29 mouse cellular contexts compared by ENCODE assay signal in the genomic region with DNA sequence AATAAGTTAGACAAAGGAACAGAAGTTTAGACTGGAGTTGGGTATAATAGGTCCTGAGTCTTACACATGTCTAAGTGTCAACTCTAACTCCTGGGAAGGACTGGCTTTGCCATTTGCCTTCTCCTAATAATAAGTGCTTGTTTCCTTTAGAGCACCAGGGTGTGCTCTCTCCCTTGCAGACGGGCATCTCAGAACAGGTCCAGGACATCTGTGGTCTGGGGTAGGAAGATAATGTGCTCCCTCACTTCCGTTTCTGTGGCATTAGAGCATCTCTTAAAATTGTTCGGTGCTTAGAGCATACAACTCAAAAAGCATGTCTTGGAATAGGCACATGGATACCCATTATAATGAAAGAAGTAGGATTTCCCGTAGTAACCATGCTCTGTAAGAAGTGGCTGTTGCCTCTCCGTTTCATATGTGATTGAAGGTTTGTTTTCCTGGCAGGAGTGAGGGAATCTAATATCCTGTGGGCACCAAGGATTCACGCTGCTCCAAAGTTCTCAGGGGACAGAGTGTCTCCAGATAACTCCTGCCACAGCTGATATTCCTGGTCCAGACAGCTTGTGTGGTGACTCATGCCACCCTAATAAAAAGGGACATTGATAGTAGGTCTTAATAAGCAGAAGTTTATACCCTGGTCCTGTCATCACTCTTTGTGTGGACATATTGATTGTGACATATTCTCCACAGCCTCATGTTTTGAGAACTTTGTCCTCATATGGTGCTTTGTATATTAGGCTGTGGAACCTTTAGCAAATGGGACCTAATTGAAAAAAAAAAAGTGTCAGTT. TPM values are rescaled to one million over a fixed set of nuclear protein-coding genes. Genes with fewer than 3 reads are reported as not detected.
DNase-seq lines count a peak whose midpoint lies in the region; ATAC-seq and TF ChIP-seq lines count a peak whose summit lies in the region.
"Had no signal": no experiment of that assay in that cellular context is flagged by ENCODE, and none has a peak within 500 bp of the region (broad histone marks: within the 10 kb centered on the region; RNA-seq: fewer than 3 reads in every experiment).

No protein-coding gene starts in this region.

- 60% methylated on average over 6 of the region's 6 CpGs for WGBS in heart, embryonic 12.5 days
- 81% methylated on average over 6 of the region's 6 CpGs for WGBS in hindbrain, embryonic 16.5 days

- no peak overlapping the region for H3ac ChIP-seq in myocyte (ENCODE audit: control insufficient read depth, insufficient read length)

- no peak overlapping the region for H3K4me3 ChIP-seq in bone marrow macrophage, adult 2 months (ENCODE audit: insufficient read depth, low read length)
- H3K4me3 ChIP-seq in myocyte: no peak overlapping the region
- no peak overlapping the region for H3K4me3 ChIP-seq in heart, embryonic 12.5 days
- H3K4me3 ChIP-seq in hindbrain, embryonic 16.5 days (ENCODE audit: low read length): no peak overlapping the region
- H3K4me3 ChIP-seq: heart, embryonic 13.5 days; hindbrain, embryonic 13.5 days; midbrain, embryonic 13.5 days had no signal

- H3K36me3 ChIP-seq in myocyte (ENCODE audit: control insufficient read depth, insufficient read depth): no peaks in the 10 kb centered on the region
- H3K36me3 ChIP-seq in heart, embryonic 12.5 days: no peaks in the 10 kb centered on the region
- no peaks in the 10 kb centered on the region for H3K36me3 ChIP-seq in hindbrain, embryonic 16.5 days (ENCODE audit: control insufficient read depth, insufficient read depth, low read length)
- H3K36me3 ChIP-seq: heart, embryonic 13.5 days; hindbrain, embryonic 13.5 days; midbrain, embryonic 13.5 days had no signal

- no peak for TF ChIP-seq CTCF in bone marrow macrophage, adult 2 months (IDR thresholded peaks at IDR 0.05; ENCODE audit: low read depth, low read length)

- H3K4me2 ChIP-seq in myocyte (ENCODE audit: low read depth): peak overlapping the region; percentile 70
- H3K4me2 ChIP-seq in heart, embryonic 12.5 days: no peak overlapping the region
- H3K4me2 ChIP-seq in hindbrain, embryonic 16.5 days (ENCODE audit: low read length): no peak overlapping the region
- H3K4me2 ChIP-seq: heart, embryonic 13.5 days; hindbrain, embryonic 13.5 days; midbrain, embryonic 13.5 days had no signal

- ATAC-seq in heart, embryonic 12.5 days (ENCODE audit: insufficient number of reproducible peaks, low FRiP score): no peak
- ATAC-seq in hindbrain, embryonic 16.5 days: no peak
- ATAC-seq: forebrain, postnatal 0 days; midbrain, embryonic 13.5 days had no signal

- H3K9ac ChIP-seq in heart, embryonic 12.5 days: no peak overlapping the region
- no peak overlapping the region for H3K9ac ChIP-seq in hindbrain, embryonic 16.5 days (ENCODE audit: low read depth, low read length)
- H3K9ac ChIP-seq: forebrain, postnatal 0 days; heart, embryonic 13.5 days; hindbrain, embryonic 13.5 days; midbrain, embryonic 13.5 days had no signal

- no peaks in the 10 kb centered on the region for H3K79me2 ChIP-seq in myocyte (ENCODE audit: control insufficient read depth, insufficient read depth)

- 0 out of 2 replicates have a peak overlapping the region, but pooled peaks have one; percentile 13 for H3K27ac ChIP-seq in bone marrow macrophage, adult 2 months (ENCODE audit: insufficient read depth, low read depth, low read length)
- H3K27ac ChIP-seq in heart, embryonic 12.5 days (ENCODE audit: poor library complexity, severe bottlenecking): no peak overlapping the region
- no peak overlapping the region for H3K27ac ChIP-seq in hindbrain, embryonic 16.5 days (ENCODE audit: low read depth, low read length)
- H3K27ac ChIP-seq: heart, embryonic 13.5 days; hindbrain, embryonic 13.5 days; kidney, postnatal 0 days; macrophage; midbrain, embryonic 13.5 days had no signal

- peaks cover 19% of the 10 kb centered on the region for H3K4me1 ChIP-seq in bone marrow macrophage, adult 2 months (ENCODE audit: control insufficient read depth, insufficient read depth, low read length)
- no peaks in the 10 kb centered on the region for H3K4me1 ChIP-seq in heart, embryonic 12.5 days (replicated peaks)
- H3K4me1 ChIP-seq in hindbrain, embryonic 16.5 days (ENCODE audit: control insufficient read depth, insufficient read depth, low read depth, low read length): no peaks in the 10 kb centered on the region
- H3K4me1 ChIP-seq: heart, embryonic 13.5 days; hindbrain, embryonic 13.5 days; midbrain, embryonic 13.5 days had no signal

- DNase-seq in gastrocnemius, adult 18-20 months (ENCODE audit: low spot score): peak; percentile 39
- DNase-seq in gastrocnemius, adult 8-10 months (ENCODE audit: low spot score in 2 of 2): no peak
- DNase-seq in lung, postnatal 36 days: peak; percentile 27
- no peak for DNase-seq in lung, postnatal 4 days
- DNase-seq: adrenal gland, postnatal 10 days; cerebellum, adult 11-12 months; cerebellum, postnatal 14 days; embryo, embryonic 11 days; forebrain, postnatal 0 days; gastrocnemius, postnatal 36 days; layer of hippocampus, postnatal 36 days; lung, adult 18-20 months; right cerebral cortex, postnatal 4 days had no signal

- H3K27me3 ChIP-seq in myocyte (ENCODE audit: control insufficient read depth, insufficient read depth, insufficient read length): no peaks in the 10 kb centered on the region
- no peaks in the 10 kb centered on the region for H3K27me3 ChIP-seq in heart, embryonic 12.5 days (replicated peaks)
- no peaks in the 10 kb centered on the region for H3K27me3 ChIP-seq in hindbrain, embryonic 16.5 days (replicated peaks; ENCODE audit: control insufficient read depth, insufficient read depth, low read length)
- H3K27me3 ChIP-seq: CH12.LX; heart, embryonic 13.5 days; hindbrain, embryonic 13.5 days; midbrain, embryonic 13.5 days had no signal

- no peak for TF ChIP-seq POLR2A in bone marrow macrophage, adult 2 months (IDR thresholded peaks at IDR 0.05; ENCODE audit: borderline replicate concordance, low read depth, low read length)
- TF ChIP-seq POLR2A in myocyte (IDR thresholded peaks at IDR 0.05; ENCODE audit: insufficient read length, low read depth): no peak

- H3K9me3 ChIP-seq in heart, embryonic 12.5 days (replicated peaks): no peaks in the 10 kb centered on the region
- no peaks in the 10 kb centered on the region for H3K9me3 ChIP-seq in hindbrain, embryonic 16.5 days (ENCODE audit: control insufficient read depth, low read length)
- H3K9me3 ChIP-seq: heart, embryonic 13.5 days; hindbrain, embryonic 13.5 days; midbrain, embryonic 13.5 days had no signal

TF ChIP-seq in myocyte, 11 proteins besides CTCF, POLR2A, EP300 and RAD21:
- TF ChIP-seq MYOG (IDR thresholded peaks at IDR 0.05; ENCODE audit: control insufficient read depth in 1 of 3, insufficient read depth in 1 of 3, insufficient read length in 2 of 3, low read depth in 2 of 3) (peak in 2 of 3 experiments; percentile 18 to 46), SRF (IDR thresholded peaks at IDR 0.05; ENCODE audit: control insufficient read depth, insufficient read length, low read depth) (no peak), CEBPB (IDR thresholded peaks at IDR 0.05; ENCODE audit: insufficient read depth, poor library complexity, severe bottlenecking) (peak; percentile 33; the same call in 1 of the 2 replicates), MYOD1 (IDR thresholded peaks at IDR 0.05; ENCODE audit: control insufficient read depth in 1 of 3, insufficient read length in 2 of 3, low read depth in 2 of 3) (peak; percentile 14 to 54 (median 23))

RNA-seq across cellular contexts. Expression of gene Crygb, which starts 6.7 kb away (rescaled TPM):
- total RNA-seq in gastrocnemius, adult 18-20 months (2021): not detected
- not detected for total RNA-seq in gastrocnemius, adult 8-10 months (2022)
- polyA plus RNA-seq in bone marrow macrophage, adult 2 months (2012; ENCODE audit: insufficient read depth, insufficient read length, missing spikeins): not detected in 2 replicates
- polyA plus RNA-seq in myocyte (2012; fragmentation: generic; extraction: Trizol): not detected
- 0.58 and 1.1 TPM in 2 replicates for polyA plus RNA-seq in heart, embryonic 12.5 days (2016; fragmentation: Nextera tagmentation; extraction: Ambion mirVana)
- polyA plus RNA-seq in hindbrain, embryonic 16.5 days (2015; fragmentation: Nextera tagmentation; extraction: Ambion mirVana): 0.26 and 0.41 TPM in 2 replicates
- total RNA-seq: adrenal gland, postnatal 10 days; CH12.LX; forebrain, postnatal 0 days; gastrocnemius, postnatal 36 days; heart, postnatal 25 days; layer of hippocampus, adult 18-20 months; layer of hippocampus, postnatal 36 days; left cerebral cortex, postnatal 14 days had no signal
- polyA plus RNA-seq: embryonic facial prominence, embryonic 14.5 days; hindbrain, embryonic 13.5 days; intestine, embryonic 14.5 days; kidney, postnatal 0 days; macrophage had no signal

RNA-seq across cellular contexts. Expression of gene Cryga, which starts 14.4 kb away (rescaled TPM):
- total RNA-seq in gastrocnemius, adult 18-20 months (2021): not detected
- not detected for total RNA-seq in gastrocnemius, adult 8-10 months (2022)
- polyA plus RNA-seq in bone marrow macrophage, adult 2 months (2012; ENCODE audit: insufficient read depth, insufficient read length, missing spikeins): not detected in 2 replicates
- not detected for polyA plus RNA-seq in myocyte (2012; fragmentation: generic; extraction: Trizol)
- not detected in 2 replicates for polyA plus RNA-seq in heart, embryonic 12.5 days (2016; fragmentation: Nextera tagmentation; extraction: Ambion mirVana)
- polyA plus RNA-seq in hindbrain, embryonic 16.5 days (2015; fragmentation: Nextera tagmentation; extraction: Ambion mirVana): 0.34 and 0.68 TPM in 2 replicates
- total RNA-seq: adrenal gland, postnatal 10 days; CH12.LX; forebrain, postnatal 0 days; gastrocnemius, postnatal 36 days; heart, postnatal 25 days had no signal
- polyA plus RNA-seq: embryonic facial prominence, embryonic 14.5 days; heart, embryonic 13.5 days; hindbrain, embryonic 13.5 days; intestine, embryonic 14.5 days; kidney, postnatal 0 days; limb, embryonic 14.5 days; macrophage; midbrain, embryonic 13.5 days had no signal

RNA-seq across cellular contexts. Expression of gene Crygc, which starts 15.3 kb away (rescaled TPM):
- total RNA-seq in gastrocnemius, adult 18-20 months (2021): not detected
- not detected for total RNA-seq in gastrocnemius, adult 8-10 months (2022)
- polyA plus RNA-seq in bone marrow macrophage, adult 2 months (2012; ENCODE audit: insufficient read depth, insufficient read length, missing spikeins): not detected in 2 replicates
- polyA plus RNA-seq in myocyte (2012; fragmentation: generic; extraction: Trizol): not detected
- not detected in 2 replicates for polyA plus RNA-seq in heart, embryonic 12.5 days (2016; fragmentation: Nextera tagmentation; extraction: Ambion mirVana)
- polyA plus RNA-seq in hindbrain, embryonic 16.5 days (2015; fragmentation: Nextera tagmentation; extraction: Ambion mirVana): not detected in 2 replicates
- total RNA-seq: adrenal gland, postnatal 10 days; CH12.LX; forebrain, postnatal 0 days; gastrocnemius, postnatal 36 days; heart, postnatal 25 days; layer of hippocampus, adult 18-20 months; layer of hippocampus, postnatal 36 days; left cerebral cortex, postnatal 14 days had no signal
- polyA plus RNA-seq: embryonic facial prominence, embryonic 14.5 days; forebrain, postnatal 0 days; heart, embryonic 13.5 days; hindbrain, embryonic 13.5 days; intestine, embryonic 14.5 days; kidney, postnatal 0 days; limb, embryonic 14.5 days; macrophage; midbrain, embryonic 13.5 days had no signal

RNA-seq across cellular contexts. Expression of gene Crygd, which starts 25.5 kb away (rescaled TPM):
- total RNA-seq in gastrocnemius, adult 18-20 months (2021): not detected
- total RNA-seq in gastrocnemius, adult 8-10 months (2022): not detected
- polyA plus RNA-seq in bone marrow macrophage, adult 2 months (2012; ENCODE audit: insufficient read depth, insufficient read length, missing spikeins): not detected in 2 replicates
- polyA plus RNA-seq in myocyte (2012; fragmentation: generic; extraction: Trizol): not detected
- polyA plus RNA-seq in heart, embryonic 12.5 days (2016; fragmentation: Nextera tagmentation; extraction: Ambion mirVana): not detected in 2 replicates
- not detected in 2 replicates for polyA plus RNA-seq in hindbrain, embryonic 16.5 days (2015; fragmentation: Nextera tagmentation; extraction: Ambion mirVana)
- total RNA-seq: adrenal gland, postnatal 10 days; CH12.LX; forebrain, postnatal 0 days; gastrocnemius, postnatal 36 days; heart, postnatal 25 days; layer of hippocampus, adult 18-20 months; layer of hippocampus, postnatal 36 days; left cerebral cortex, postnatal 14 days had no signal
- polyA plus RNA-seq: embryonic facial prominence, embryonic 14.5 days; forebrain, postnatal 0 days; heart, embryonic 13.5 days; hindbrain, embryonic 13.5 days; intestine, embryonic 14.5 days; kidney, postnatal 0 days; limb, embryonic 14.5 days; macrophage; midbrain, embryonic 13.5 days had no signal

RNA-seq across cellular contexts. Expression of gene Gm28845, which starts 30.6 kb away (rescaled TPM):
- total RNA-seq in gastrocnemius, adult 18-20 months (2021): not detected
- not detected for total RNA-seq in gastrocnemius, adult 8-10 months (2022)
- not detected in 2 replicates for polyA plus RNA-seq in bone marrow macrophage, adult 2 months (2012; ENCODE audit: insufficient read depth, insufficient read length, missing spikeins)
- not detected for polyA plus RNA-seq in myocyte (2012; fragmentation: generic; extraction: Trizol)
- not detected in 2 replicates for polyA plus RNA-seq in heart, embryonic 12.5 days (2016; fragmentation: Nextera tagmentation; extraction: Ambion mirVana)
- 0.27 and 0.99 TPM in 2 replicates for polyA plus RNA-seq in hindbrain, embryonic 16.5 days (2015; fragmentation: Nextera tagmentation; extraction: Ambion mirVana)
- total RNA-seq: adrenal gland, postnatal 10 days; CH12.LX; forebrain, postnatal 0 days; gastrocnemius, postnatal 36 days; heart, postnatal 25 days; layer of hippocampus, postnatal 36 days; left cerebral cortex, postnatal 14 days had no signal
- polyA plus RNA-seq: embryonic facial prominence, embryonic 14.5 days; forebrain, postnatal 0 days; heart, embryonic 13.5 days; hindbrain, embryonic 13.5 days; intestine, embryonic 14.5 days; kidney, postnatal 0 days; limb, embryonic 14.5 days; macrophage; midbrain, embryonic 13.5 days had no signal

Comparison
In these comparisons a context has a peak if more than half of its experiments do, and no peak if none do; other contexts are left out.
1. DNase-seq: peak in gastrocnemius, adult 18-20 months (single experiment) and lung, postnatal 36 days (single experiment); none in gastrocnemius, adult 8-10 months (0 of 2) and lung, postnatal 4 days (0 of 2).